Mouse (Mus musculus): ENCODE measurements around the gene 2210016L21Rik. TPM values are rescaled to one million over a fixed set of nuclear protein-coding genes. Genes with fewer than 3 reads are reported as not detected.
A peak's percentile ranks its signal among the peaks of the same experiment; 100 is the strongest.

The 2210016L21Rik gene
- polyA plus RNA-seq, 1 experiment from 2014 or later, result 147 TPM

DNA sequence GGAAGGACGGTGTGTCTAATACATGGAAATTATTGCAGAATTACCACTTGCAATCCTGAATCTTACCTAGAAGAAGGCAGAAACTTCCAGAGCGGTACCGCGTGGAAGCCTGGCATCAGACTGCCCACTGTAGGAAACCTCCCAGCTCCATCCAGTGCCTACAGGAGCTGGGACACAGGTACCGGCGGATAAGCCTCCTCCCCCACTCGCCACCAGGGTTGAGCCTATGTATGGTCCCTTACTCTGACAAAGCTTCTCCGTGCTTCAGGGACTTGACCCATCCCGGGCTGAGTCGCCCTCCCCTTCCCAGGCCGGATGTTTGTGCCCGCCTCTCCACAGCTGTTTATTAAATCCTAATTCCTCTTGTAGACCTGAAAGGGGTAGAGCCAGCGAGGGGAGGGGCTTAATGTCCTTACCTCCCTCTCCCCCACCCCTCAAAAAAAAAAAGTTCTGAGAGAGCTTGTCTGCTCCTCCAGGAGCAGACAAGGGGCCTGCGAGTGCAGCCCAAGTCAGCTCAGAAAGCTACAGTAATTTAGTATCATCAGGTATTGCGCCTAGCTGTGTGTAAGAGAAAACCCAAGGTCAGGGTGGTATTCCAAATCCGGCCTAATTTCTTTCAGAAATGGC is 38.3 kb downstream of the 2210016L21Rik start:
- Histone ChIP-seq H3K9ac (replicated peaks) (peak overlapping the region; percentile 1; the same call in 1 of the 2 replicates), H3K27ac (replicated peaks) (no peak overlapping the region), H3K9me3 (replicated peaks) (no peaks in the 10 kb centered on the region), H3K4me2 (peak overlapping the region; percentile 76), H3K27me3 (replicated peaks) (peaks cover 4% of the 10 kb centered on the region; the same call in 1 of the 2 replicates), H3K4me1 (peaks cover 21% of the 10 kb centered on the region), H3K36me3 (no peaks in the 10 kb centered on the region), H3K4me3 (replicated peaks) (peak overlapping the region; percentile 34)
- ATAC-seq (ENCODE audit: low FRiP score), result no peak; the same call in 1 of the 2 replicates
- 33% methylated on average over 16 of the region's 16 CpGs for WGBS

DNA sequence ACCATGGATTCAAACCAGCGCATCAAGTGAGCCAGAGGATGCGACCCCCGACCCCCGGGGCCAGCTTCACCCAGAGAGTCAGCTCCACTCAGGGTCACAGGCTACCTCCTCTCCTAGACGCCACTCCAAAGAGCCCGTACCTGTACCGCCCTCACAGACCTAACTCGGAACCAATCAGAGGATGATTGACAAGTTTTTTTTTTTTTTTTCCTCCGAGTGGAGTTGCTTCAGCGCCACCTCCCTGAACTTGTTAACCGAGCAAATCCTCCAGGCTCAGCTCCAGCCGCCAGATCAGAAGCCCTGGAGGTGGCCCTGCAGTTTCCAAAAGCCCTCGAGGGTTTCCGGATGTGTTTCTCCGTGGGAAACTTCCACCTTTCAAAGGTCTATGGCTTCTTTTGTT is 40.0 kb downstream of the 2210016L21Rik start:
- H3K9ac ChIP-seq (replicated peaks), result no peak overlapping the region
- H3K36me3 ChIP-seq, result no peaks in the 10 kb centered on the region
- H3K27me3 ChIP-seq (replicated peaks), result peaks cover 4% of the 10 kb centered on the region; the same call in 1 of the 2 replicates
- no peak overlapping the region for H3K4me2 ChIP-seq
- H3K9me3 ChIP-seq (replicated peaks), result no peaks in the 10 kb centered on the region
- peaks cover 21% of the 10 kb centered on the region for H3K4me1 ChIP-seq
- WGBS, result 69% methylated on average over 15 of the region's 15 CpGs
- no peak overlapping the region for H3K27ac ChIP-seq (replicated peaks)
- no peak overlapping the region for H3K4me3 ChIP-seq (replicated peaks)
- ATAC-seq (ENCODE audit: low FRiP score), result no peak

DNA sequence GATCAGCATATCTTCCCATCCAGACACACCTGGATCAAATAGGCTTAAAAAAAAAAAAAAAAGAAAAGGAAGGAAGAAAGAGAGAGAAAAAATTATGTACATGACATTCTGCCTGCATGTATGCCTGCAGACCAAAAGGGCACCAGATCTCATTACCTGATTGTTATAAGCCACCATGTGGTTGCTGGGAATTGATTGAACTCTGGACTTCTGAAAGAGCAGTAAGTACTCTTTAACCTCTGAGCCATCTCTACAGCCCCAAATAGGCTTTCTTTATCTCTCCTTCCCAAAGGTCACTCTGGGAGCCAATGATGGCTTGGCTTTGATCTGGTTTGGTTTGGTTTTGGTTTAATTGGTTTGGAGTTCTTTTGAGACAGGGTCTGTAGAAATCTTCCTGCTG is 43.1 kb downstream of the 2210016L21Rik start:
- Histone ChIP-seq H3K27me3 (replicated peaks) (peaks cover 2% of the 10 kb centered on the region; the same call in 1 of the 2 replicates), H3K9ac (replicated peaks) (no peak overlapping the region), H3K9me3 (replicated peaks) (no peaks in the 10 kb centered on the region), H3K4me2 (no peak overlapping the region), H3K4me3 (replicated peaks) (no peak overlapping the region), H3K4me1 (peaks cover 8% of the 10 kb centered on the region), H3K36me3 (no peaks in the 10 kb centered on the region), H3K27ac (replicated peaks) (no peak overlapping the region)
- no peak for ATAC-seq (ENCODE audit: low FRiP score)

DNA sequence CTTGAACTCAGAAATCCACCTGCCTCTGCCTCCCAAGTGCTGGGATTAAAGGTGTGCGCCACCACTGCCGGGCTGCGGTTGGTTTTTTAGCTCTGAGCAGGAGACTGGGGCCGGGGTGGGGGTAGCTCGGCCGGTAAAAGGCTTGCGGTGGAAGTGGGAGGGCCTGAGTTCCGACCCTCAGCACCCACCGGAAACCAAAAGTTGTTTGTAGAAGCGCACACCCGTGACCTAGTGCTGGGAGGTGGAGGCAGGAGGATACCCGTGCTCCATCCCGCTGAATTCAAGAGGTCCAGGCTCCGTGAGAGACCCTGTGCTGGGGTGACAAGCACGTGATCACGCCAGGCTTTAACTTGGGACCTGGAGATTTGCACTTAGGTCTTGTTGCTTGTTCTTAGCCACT is 54.5 kb downstream of the 2210016L21Rik start:
- Histone ChIP-seq H3K27me3 (replicated peaks) (no peaks in the 10 kb centered on the region), H3K9me3 (replicated peaks) (no peaks in the 10 kb centered on the region), H3K4me1 (no peaks in the 10 kb centered on the region), H3K9ac (replicated peaks) (no peak overlapping the region), H3K4me3 (replicated peaks) (no peak overlapping the region), H3K36me3 (no peaks in the 10 kb centered on the region), H3K27ac (replicated peaks) (no peak overlapping the region), H3K4me2 (no peak overlapping the region)
- 85% methylated on average over 16 of the region's 16 CpGs for WGBS
- no peak for ATAC-seq (ENCODE audit: low FRiP score)

DNA sequence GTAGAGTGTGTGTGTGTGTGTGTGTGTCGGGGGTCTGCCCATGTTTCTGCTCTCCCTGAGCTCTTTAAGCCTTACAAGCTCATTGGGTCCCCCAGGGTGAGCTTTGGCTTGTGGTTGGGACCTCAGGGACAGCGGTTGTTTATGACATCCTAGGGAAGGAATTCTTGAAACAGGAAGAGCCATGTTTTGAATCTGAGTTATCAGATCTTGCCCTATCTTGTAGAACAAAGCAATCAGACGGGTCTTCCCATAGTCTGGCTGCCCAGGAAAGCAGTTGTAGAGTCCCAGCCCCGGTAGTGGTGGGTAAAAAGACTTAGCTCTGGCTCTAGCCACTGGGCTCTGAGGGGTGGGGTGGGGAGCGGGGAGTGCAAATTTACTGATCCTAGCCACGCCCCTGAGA is 55.4 kb downstream of the 2210016L21Rik start:
- Histone ChIP-seq H3K27me3 (replicated peaks) (no peaks in the 10 kb centered on the region), H3K9me3 (replicated peaks) (no peaks in the 10 kb centered on the region), H3K4me1 (no peaks in the 10 kb centered on the region), H3K27ac (replicated peaks) (no peak overlapping the region), H3K4me3 (replicated peaks) (no peak overlapping the region), H3K9ac (replicated peaks) (no peak overlapping the region), H3K36me3 (no peaks in the 10 kb centered on the region), H3K4me2 (no peak overlapping the region)
- no peak for ATAC-seq (ENCODE audit: low FRiP score)
- 74% methylated on average over 6 of the region's 6 CpGs for WGBS

Other genes starting within 250 kb of the 2210016L21Rik start
- gene Tchp, start 234.4 kb upstream of the 2210016L21Rik start, polyA plus RNA-seq (2015; fragmentation: Nextera tagmentation; extraction: Ambion mirVana), result 14.1 and 15.6 TPM in 2 replicates
- gene Ankrd13a, start 167.5 kb upstream of the 2210016L21Rik start, polyA plus RNA-seq (2015; fragmentation: Nextera tagmentation; extraction: Ambion mirVana), result 30.3 and 41.1 TPM in 2 replicates
- gene Git2, start 166.6 kb upstream of the 2210016L21Rik start, polyA plus RNA-seq (2015; fragmentation: Nextera tagmentation; extraction: Ambion mirVana), result 47.7 and 53.4 TPM in 2 replicates
- gene 1500011B03Rik, start 118.7 kb upstream of the 2210016L21Rik start, polyA plus RNA-seq (2015; fragmentation: Nextera tagmentation; extraction: Ambion mirVana), result 254 and 302 TPM in 2 replicates
- not detected in 2 replicates for gene 4930519G04Rik, start 88.5 kb upstream of the 2210016L21Rik start, polyA plus RNA-seq (2015; fragmentation: Nextera tagmentation; extraction: Ambion mirVana)
- 2.0 and 2.1 TPM in 2 replicates for gene Gm9936, start 83.5 kb upstream of the 2210016L21Rik start, polyA plus RNA-seq (2015; fragmentation: Nextera tagmentation; extraction: Ambion mirVana)
- 4.2 and 22.0 TPM in 2 replicates for gene Oasl2, start 45.2 kb upstream of the 2210016L21Rik start, polyA plus RNA-seq (2015; fragmentation: Nextera tagmentation; extraction: Ambion mirVana)
- 0.79 and 1.2 TPM in 2 replicates for gene Oasl1, start 18.9 kb upstream of the 2210016L21Rik start, polyA plus RNA-seq (2015; fragmentation: Nextera tagmentation; extraction: Ambion mirVana)
- gene Hnf1a, start 28.9 kb downstream of the 2210016L21Rik start, polyA plus RNA-seq (2015; fragmentation: Nextera tagmentation; extraction: Ambion mirVana), result 0.05 and 1.6 TPM in 2 replicates
- gene Sppl3, start 69.0 kb downstream of the 2210016L21Rik start, polyA plus RNA-seq (2015; fragmentation: Nextera tagmentation; extraction: Ambion mirVana), result 18.2 and 30.9 TPM in 2 replicates
- gene Gm10401, start 156.1 kb downstream of the 2210016L21Rik start, polyA plus RNA-seq (2015; fragmentation: Nextera tagmentation; extraction: Ambion mirVana), result 36.7 and 40.5 TPM in 2 replicates
- gene Acads, start 177.2 kb downstream of the 2210016L21Rik start, polyA plus RNA-seq (2015; fragmentation: Nextera tagmentation; extraction: Ambion mirVana), result 22.2 and 35.9 TPM in 2 replicates
- gene Unc119b, start 192.8 kb downstream of the 2210016L21Rik start, polyA plus RNA-seq (2015; fragmentation: Nextera tagmentation; extraction: Ambion mirVana), result 31.1 and 31.8 TPM in 2 replicates
- 34.3 and 40.4 TPM in 2 replicates for gene Mlec, start 216.0 kb downstream of the 2210016L21Rik start, polyA plus RNA-seq (2015; fragmentation: Nextera tagmentation; extraction: Ambion mirVana)

Data from neural tube, embryonic 15.5 days (tissue).